Comparison of ENCODE assay signal across 27 mouse cellular contexts in genomic region chr5:23521645-23522044, GRCm38 (mm10).
A peak's percentile ranks its signal among the peaks of the same experiment; 100 is the strongest.
DNase-seq lines count a peak whose midpoint lies in the region; ATAC-seq lines count a peak whose summit lies in the region.
"Had no signal": no experiment of that assay in that cellular context is flagged by ENCODE, and none has a peak within 500 bp of the region (broad histone marks: within the 10 kb centered on the region; RNA-seq: fewer than 3 reads in every experiment).

No protein-coding gene starts in this region.

- DNase-seq in heart, embryonic 10.5 days (ENCODE audit: low spot score), result no peak
- DNase-seq in heart, postnatal 10 days, result no peak
- peak; percentile 56 for DNase-seq in 416B (ENCODE audit: low read depth)
- peak; percentile 65 for DNase-seq in fat pad, adult 2 months (ENCODE audit: extremely low read depth, low read depth, low spot score)
- no peak for DNase-seq in embryo, embryonic 9.5 days (ENCODE audit: extremely low spot score)
- DNase-seq: adrenal gland, adult 2 months; adrenal gland, postnatal 25 days; cerebellum, adult 18-20 months; cerebellum, adult 9-10 months; cerebellum, postnatal 14 days; forebrain, postnatal 0 days; gastrocnemius, postnatal 25 days; kidney, adult 11 months; kidney, adult 8-10 months had no signal

- no peaks in the 10 kb centered on the region for H3K9me3 ChIP-seq in heart, embryonic 10.5 days
- H3K9me3 ChIP-seq: embryonic facial prominence, embryonic 10.5 days; embryonic facial prominence, embryonic 13.5 days; forebrain, embryonic 10.5 days; heart, embryonic 15.5 days; hindbrain, embryonic 10.5 days; hindbrain, embryonic 13.5 days; intestine, embryonic 15.5 days had no signal

- peak overlapping the region; percentile 10; the same call in 1 of the 2 replicates for H3K27ac ChIP-seq in heart, embryonic 10.5 days
- H3K27ac ChIP-seq: embryonic facial prominence, embryonic 10.5 days; embryonic facial prominence, embryonic 13.5 days; forebrain, embryonic 10.5 days; heart, embryonic 15.5 days; hindbrain, embryonic 10.5 days; hindbrain, embryonic 13.5 days; intestine, embryonic 15.5 days had no signal

- H3K4me3 ChIP-seq in heart, embryonic 10.5 days, result no peak overlapping the region
- H3K4me3 ChIP-seq: embryonic facial prominence, embryonic 10.5 days; embryonic facial prominence, embryonic 13.5 days; erythroblast, embryonic 14.5 days; forebrain, embryonic 10.5 days; heart, embryonic 15.5 days; hindbrain, embryonic 10.5 days; hindbrain, embryonic 13.5 days; intestine, embryonic 15.5 days had no signal

- intact Hi-C loops in heart, postnatal 10 days (cut with DNase I), result no loop called here

- H3K27me3 ChIP-seq in heart, embryonic 10.5 days (ENCODE audit: insufficient read depth, poor library complexity, severe bottlenecking), result no peaks in the 10 kb centered on the region
- H3K27me3 ChIP-seq: embryonic facial prominence, embryonic 13.5 days; heart, embryonic 15.5 days; hindbrain, embryonic 13.5 days; intestine, embryonic 15.5 days had no signal

- H3K4me1 ChIP-seq in heart, embryonic 10.5 days, result peaks cover 44% of the 10 kb centered on the region

- WGBS in heart, embryonic 10.5 days, result 90% methylated on average over 1 of the region's 1 CpGs

- peak; percentile 75 for ATAC-seq in megakaryocyte progenitor cell, adult 5-6 weeks (replicated peaks; ENCODE audit: poor library complexity)
- ATAC-seq in cerebellum, adult (ENCODE audit: insufficient number of reproducible peaks, low FRiP score, low TSS enrichment), result no peak
- ATAC-seq: CD4-positive, CD25-positive, alpha-beta regulatory T cell, adult 4 months; forebrain, embryonic 14.5 days; forebrain, postnatal 0 days; hindbrain, embryonic 16.5 days; intestine, embryonic 15.5 days had no signal

- peaks cover 51% of the 10 kb centered on the region for H3K36me3 ChIP-seq in heart, embryonic 10.5 days

Comparison
In these comparisons a context has a peak if more than half of its experiments do, and no peak if none do; other contexts are left out.
1. DNase-seq: peak in 416B (single experiment) and fat pad, adult 2 months (single experiment); none in heart, embryonic 10.5 days (single experiment), heart, postnatal 10 days (0 of 2) and embryo, embryonic 9.5 days (single experiment).